Mouse (Mus musculus): Measurements from ENCODE around the gene Mia. TPM values are rescaled to one million over a fixed set of nuclear protein-coding genes. Genes with fewer than 3 reads are reported as not detected.

Mia gene
- polyA plus RNA-seq, 1 experiment from 2014 or later, result 18.3 TPM

- peak; percentile 34; the same call in 1 of the 2 replicates for ATAC-seq (replicated peaks; ENCODE audit: low FRiP score)
- no peak within 1 kb of the TSS for H3K4me3 ChIP-seq (replicated peaks)
- H3K36me3 ChIP-seq, result peaks cover 12% of the 10 kb centered on the region
- no peaks in the 10 kb centered on the region for H3K9me3 ChIP-seq (replicated peaks)
- no peaks in the 10 kb centered on the region for H3K27me3 ChIP-seq
- H3K27ac ChIP-seq, result peak within 1 kb of the TSS; percentile 37; the same call in 1 of the 2 replicates
- H3K9ac ChIP-seq, result no peak within 1 kb of the TSS
- peaks cover 5% of the 10 kb centered on the region for H3K4me1 ChIP-seq
- no peak within 1 kb of the TSS for H3K4me2 ChIP-seq
- 61% methylated on average over 10 of the region's 10 CpGs for WGBS
These were observed 27.7 kb downstream of the Mia start, which contains the start of gene Cyp2t4 for GRCm38 (mm10) chr7:27153205-27153764. TSS of gene Cyp2t4 (plus strand) at chr7:27153714.

GRCm38 (mm10) chr7:27136410-27136996 lies 44.5 kb downstream of the Mia start:
- no peak overlapping the region for H3K4me2 ChIP-seq
- H3K4me3 ChIP-seq (replicated peaks), result no peak overlapping the region
- H3K9me3 ChIP-seq (replicated peaks), result no peaks in the 10 kb centered on the region
- peak; percentile 55 for ATAC-seq (replicated peaks; ENCODE audit: low FRiP score)
- peaks cover 14% of the 10 kb centered on the region for H3K4me1 ChIP-seq
- 29% methylated on average over 8 of the region's 8 CpGs for WGBS
- no peaks in the 10 kb centered on the region for H3K27me3 ChIP-seq
- no peaks in the 10 kb centered on the region for H3K36me3 ChIP-seq
- H3K9ac ChIP-seq, result no peak overlapping the region
- H3K27ac ChIP-seq, result no peak overlapping the region; the same call in 1 of the 2 replicates

- peaks cover 14% of the 10 kb centered on the region for H3K4me1 ChIP-seq
- no peak overlapping the region for H3K4me3 ChIP-seq (replicated peaks)
- no peak for ATAC-seq (replicated peaks; ENCODE audit: low FRiP score)
- H3K4me2 ChIP-seq, result no peak overlapping the region
- H3K27ac ChIP-seq, result no peak overlapping the region
- no peaks in the 10 kb centered on the region for H3K9me3 ChIP-seq (replicated peaks)
- H3K9ac ChIP-seq, result no peak overlapping the region
- WGBS, result 73% methylated on average over 4 of the region's 4 CpGs
- no peaks in the 10 kb centered on the region for H3K36me3 ChIP-seq
- H3K27me3 ChIP-seq, result no peaks in the 10 kb centered on the region
These were observed 47.2 kb downstream of the Mia start for GRCm38 (mm10) chr7:27133757-27134156.

GRCm38 (mm10) chr7:27133156-27133555 lies 47.8 kb downstream of the Mia start:
- Histone ChIP-seq H3K27me3 (no peaks in the 10 kb centered on the region), H3K4me2 (no peak overlapping the region), H3K4me3 (replicated peaks) (no peak overlapping the region), H3K9me3 (replicated peaks) (no peaks in the 10 kb centered on the region), H3K9ac (no peak overlapping the region), H3K4me1 (peaks cover 14% of the 10 kb centered on the region), H3K36me3 (no peaks in the 10 kb centered on the region), H3K27ac (no peak overlapping the region)
- ATAC-seq (replicated peaks; ENCODE audit: low FRiP score), result no peak
- 57% methylated on average over 12 of the region's 12 CpGs for WGBS

GRCm38 (mm10) chr7:27132588-27132987 lies 48.4 kb downstream of the Mia start:
- peak overlapping the region; percentile 32; the same call in 1 of the 2 replicates for H3K4me2 ChIP-seq
- no peaks in the 10 kb centered on the region for H3K36me3 ChIP-seq
- no peaks in the 10 kb centered on the region for H3K27me3 ChIP-seq
- no peaks in the 10 kb centered on the region for H3K9me3 ChIP-seq (replicated peaks)
- peaks cover 14% of the 10 kb centered on the region for H3K4me1 ChIP-seq
- WGBS, result 11% methylated on average over 10 of the region's 10 CpGs
- no peak overlapping the region for H3K9ac ChIP-seq
- ATAC-seq (replicated peaks; ENCODE audit: low FRiP score), result no peak
- no peak overlapping the region for H3K27ac ChIP-seq
- no peak overlapping the region for H3K4me3 ChIP-seq (replicated peaks)

GRCm38 (mm10) chr7:27131387-27131786 lies 49.6 kb downstream of the Mia start:
- H3K27ac ChIP-seq, result no peak overlapping the region
- WGBS, result 63% methylated on average over 2 of the region's 2 CpGs

GRCm38 (mm10) chr7:27130521-27131370 lies 50.2 kb downstream of the Mia start:
- no peaks in the 10 kb centered on the region for H3K9me3 ChIP-seq (replicated peaks)
- H3K36me3 ChIP-seq, result no peaks in the 10 kb centered on the region
- H3K9ac ChIP-seq, result no peak overlapping the region
- no peaks in the 10 kb centered on the region for H3K27me3 ChIP-seq
- H3K4me3 ChIP-seq (replicated peaks), result no peak overlapping the region
- H3K4me1 ChIP-seq, result peaks cover 9% of the 10 kb centered on the region
- ATAC-seq (replicated peaks; ENCODE audit: low FRiP score), result no peak
- no peak overlapping the region for H3K4me2 ChIP-seq
- H3K27ac ChIP-seq, result no peak overlapping the region
- 87% methylated on average over 22 of the region's 22 CpGs for WGBS

More at GRCm38 (mm10) chr7:27131387-27131786, 49.6 kb downstream of the Mia start:
- no peaks in the 10 kb centered on the region for H3K36me3 ChIP-seq
- no peak overlapping the region for H3K4me3 ChIP-seq (replicated peaks)
- H3K27me3 ChIP-seq, result no peaks in the 10 kb centered on the region
- peaks cover 11% of the 10 kb centered on the region for H3K4me1 ChIP-seq
- no peak for ATAC-seq (replicated peaks; ENCODE audit: low FRiP score)
- H3K9ac ChIP-seq, result no peak overlapping the region
- H3K9me3 ChIP-seq (replicated peaks), result no peaks in the 10 kb centered on the region
- no peak overlapping the region for H3K4me2 ChIP-seq

GRCm38 (mm10) chr7:27129811-27130210 lies 51.1 kb downstream of the Mia start:
- Histone ChIP-seq H3K27me3 (no peaks in the 10 kb centered on the region), H3K4me2 (no peak overlapping the region), H3K4me3 (replicated peaks) (no peak overlapping the region), H3K4me1 (peaks cover 9% of the 10 kb centered on the region), H3K27ac (no peak overlapping the region), H3K36me3 (no peaks in the 10 kb centered on the region), H3K9ac (no peak overlapping the region), H3K9me3 (replicated peaks) (no peaks in the 10 kb centered on the region)
- no peak for ATAC-seq (replicated peaks; ENCODE audit: low FRiP score)
- WGBS, result 88% methylated on average over 12 of the region's 12 CpGs

MicroRNA genes within 50 kb of the gene (microRNA counts, 519-probe panel; counts per million panel counts)
- 31.7 counts per million for microRNA mmu-miR-1191

Small RNA genes lying within 50 kb of the gene (microRNA-seq; reads per million reads assigned to microRNA genes)
- 4.1 reads per million, percentile 21 among the genes with 10 or more reads in this experiment for gene Mir1191
- not detected for gene Mir3101

Other genes starting within 250 kb of the Mia start
- 0.08 TPM in 1 of 2 replicates, not detected in the other for gene Cyp2a22, start 241.8 kb downstream of the Mia start, polyA plus RNA-seq (2015; fragmentation: Nextera tagmentation; extraction: Ambion mirVana)
- gene Cyp2a12, start 152.1 kb downstream of the Mia start, polyA plus RNA-seq (2015; fragmentation: Nextera tagmentation; extraction: Ambion mirVana), result 0.12 TPM in 1 of 2 replicates, not detected in the other
- not detected in 2 replicates for gene Cyp2f2, start 61.2 kb downstream of the Mia start, polyA plus RNA-seq (2015; fragmentation: Nextera tagmentation; extraction: Ambion mirVana)
- 0.10 TPM in 1 of 2 replicates, not detected in the other for gene Cyp2t4, start 27.4 kb downstream of the Mia start, polyA plus RNA-seq (2015; fragmentation: Nextera tagmentation; extraction: Ambion mirVana)
- gene Egln2, start 14.4 kb downstream of the Mia start, polyA plus RNA-seq (2015; fragmentation: Nextera tagmentation; extraction: Ambion mirVana), result 65.4 and 74.9 TPM in 2 replicates
- gene Rab4b, start 2.3 kb downstream of the Mia start, polyA plus RNA-seq (2015; fragmentation: Nextera tagmentation; extraction: Ambion mirVana), result 60.1 and 66.8 TPM in 2 replicates
- gene Gm21983, start 71 bp downstream of the Mia start, polyA plus RNA-seq (2015; fragmentation: Nextera tagmentation; extraction: Ambion mirVana), result 1.3 TPM in 1 of 2 replicates, not detected in the other
- 3.9 and 4.2 TPM in 2 replicates for gene BC024978, start 14.6 kb upstream of the Mia start, polyA plus RNA-seq (2015; fragmentation: Nextera tagmentation; extraction: Ambion mirVana)
- gene Snrpa, start 15.1 kb upstream of the Mia start, polyA plus RNA-seq (2015; fragmentation: Nextera tagmentation; extraction: Ambion mirVana), result 264 and 278 TPM in 2 replicates
- gene Itpkc, start 47.5 kb upstream of the Mia start, polyA plus RNA-seq (2015; fragmentation: Nextera tagmentation; extraction: Ambion mirVana), result 4.4 and 5.2 TPM in 2 replicates
- 20.9 and 23.1 TPM in 2 replicates for gene Coq8b, start 51.9 kb upstream of the Mia start, polyA plus RNA-seq (2015; fragmentation: Nextera tagmentation; extraction: Ambion mirVana)
- gene Numbl, start 77.3 kb upstream of the Mia start, polyA plus RNA-seq (2015; fragmentation: Nextera tagmentation; extraction: Ambion mirVana), result 15.3 and 18.5 TPM in 2 replicates
- 31.0 and 41.7 TPM in 2 replicates for gene Ltbp4, start 156.5 kb upstream of the Mia start, polyA plus RNA-seq (2015; fragmentation: Nextera tagmentation; extraction: Ambion mirVana)
- gene Shkbp1, start 174.9 kb upstream of the Mia start, polyA plus RNA-seq (2015; fragmentation: Nextera tagmentation; extraction: Ambion mirVana), result 43.6 and 53.1 TPM in 2 replicates
- 1.9 TPM in 1 of 2 replicates, not detected in the other for gene Gm20479, start 176.3 kb upstream of the Mia start, polyA plus RNA-seq (2015; fragmentation: Nextera tagmentation; extraction: Ambion mirVana)

All from kidney, embryonic 15.5 days (tissue).